Mouse (Mus musculus) brain, embryonic 14.5 days (tissue): Measurements from ENCODE around the gene H13.

Experiments used
- CTCF ChIP-seq: fragments of 200-500 bp; IDR thresholded peaks from 2 replicates; pipeline ENCODE4 v1.5.1; 2012; ENCODE audit warnings: inconsistent platforms, mild to moderate bottlenecking, moderate library complexity, borderline replicate concordance; ENCODE audit not compliant: insufficient read depth, insufficient read length; ENCODE audit errors: extremely low read depth
- POLR2A ChIP-seq: fragments of 200-500 bp; IDR thresholded peaks from 2 replicates; pipeline ENCODE4 v1.6.1; 2012; ENCODE audit warnings: mild to moderate bottlenecking, inconsistent platforms, borderline replicate concordance; ENCODE audit not compliant: poor library complexity, insufficient read depth, insufficient read length, severe bottlenecking; ENCODE audit errors: extremely low read depth

GRCm38 (mm10) chr2:152634311-152634710 lies 35.0 kb upstream of the H13 start:
- no peak for TF ChIP-seq CTCF
- no peak for TF ChIP-seq POLR2A
